Mouse (Mus musculus) cerebellum, adult 2 months (tissue): ENCODE results near the gene Gm10192.

ENCODE experiments used
- CTCF ChIP-seq: fragments of 200-500 bp; IDR thresholded peaks from 2 replicates; pipeline ENCODE4 v1.5.1; 2011; ENCODE audit warnings: low read depth, mild to moderate bottlenecking, control low read depth, low read length, moderate library complexity, borderline replicate concordance; ENCODE audit not compliant: insufficient read depth
- POLR2A ChIP-seq: fragments of 200-500 bp; IDR thresholded peaks from 2 replicates; pipeline ENCODE4 v1.6.1; 2011; ENCODE audit warnings: low read length, control low read depth, borderline replicate concordance; ENCODE audit not compliant: insufficient read depth

DNA sequence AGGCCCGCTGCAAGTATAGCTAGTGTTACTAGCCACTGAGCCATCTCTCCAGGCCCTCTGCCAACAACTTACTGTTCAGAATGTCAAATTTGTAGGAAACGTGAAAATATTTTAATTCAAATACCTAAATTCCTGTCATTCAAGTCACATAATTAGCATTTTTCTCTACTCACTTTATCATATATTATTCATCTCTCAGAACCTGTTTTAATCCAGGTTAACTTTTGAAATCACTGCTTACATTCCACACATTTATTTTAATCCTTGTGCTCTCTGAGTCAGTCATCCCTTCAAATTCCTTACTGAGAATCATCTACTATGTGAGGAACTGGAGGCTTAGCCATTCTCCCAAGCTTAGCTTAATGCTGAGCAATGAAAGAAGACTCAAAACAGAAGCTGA lies 2.6 kb downstream of the Gm10192 start:
- TF ChIP-seq POLR2A (no peak), CTCF (no peak)
